20 mouse cellular contexts compared by ENCODE assay signal in genomic region chr4:40795761-40796160, GRCm38 (mm10). TPM values are rescaled to one million over a fixed set of nuclear protein-coding genes. Genes with fewer than 3 reads are reported as not detected.
DNase-seq lines count a peak whose midpoint lies in the region; TF ChIP-seq lines count a peak whose summit lies in the region.
"Had no signal": no experiment of that assay in that cellular context is flagged by ENCODE, and none has a peak within 500 bp of the region (broad histone marks: within the 10 kb centered on the region; RNA-seq: fewer than 3 reads in every experiment).

No protein-coding gene starts in this region.

- DNase-seq in 3134 (ENCODE audit: extremely low read depth, insufficient read length, low spot score) (peak; percentile 50), 416B (ENCODE audit: low read depth) (peak; percentile 24)
- DNase-seq in cerebellum, adult 9-10 months, result no peak
- DNase-seq in right cerebral cortex, postnatal 4 days, result no peak
- no peak for DNase-seq in spleen, postnatal 10 days (ENCODE audit: low spot score in 2 of 2)
- DNase-seq: adrenal gland, adult 2 months; adrenal gland, postnatal 10 days; adrenal gland, postnatal 25 days; cerebellum, adult 11 months; cerebellum, adult 18-20 months; cerebellum, adult 8-10 months; cerebellum, postnatal 10 days; cerebellum, postnatal 25 days; embryo, embryonic 11 days; forebrain, postnatal 0 days had no signal

- no peak for TF ChIP-seq POLR2A in embryonic fibroblast, embryonic 13.5 days (IDR thresholded peaks at IDR 0.05; ENCODE audit: low read depth, low read length)

- no peak for TF ChIP-seq CTCF in embryonic fibroblast, embryonic 13.5 days (IDR thresholded peaks at IDR 0.05; ENCODE audit: borderline replicate concordance, insufficient read depth, low read length)

- peak overlapping the region; percentile 85 for H3K27ac ChIP-seq in embryonic fibroblast, embryonic 13.5 days (ENCODE audit: insufficient read depth, low read length)
- H3K27ac ChIP-seq: embryonic facial prominence, embryonic 13.5 days; embryonic facial prominence, embryonic 15.5 days; forebrain, embryonic 13.5 days; forebrain, embryonic 15.5 days had no signal

- H3K4me3 ChIP-seq in embryonic fibroblast, embryonic 13.5 days (ENCODE audit: insufficient read depth, low read length), result no peak overlapping the region
- H3K4me3 ChIP-seq: embryonic facial prominence, embryonic 13.5 days; embryonic facial prominence, embryonic 15.5 days; forebrain, embryonic 13.5 days; forebrain, embryonic 15.5 days had no signal

- H3K4me1 ChIP-seq in embryonic fibroblast, embryonic 13.5 days (ENCODE audit: control insufficient read depth, insufficient read depth, low read length), result 0 out of 2 replicates have a peak, but pooled peaks cover 2% of the 10 kb centered on the region
- H3K4me1 ChIP-seq: embryonic facial prominence, embryonic 15.5 days; forebrain, embryonic 13.5 days; forebrain, embryonic 15.5 days had no signal

RNA-seq across cellular contexts. Expression of gene Smu1, which starts 38.0 kb away (rescaled TPM):
- 76.1 and 91.2 TPM in 2 replicates for polyA plus RNA-seq in embryonic fibroblast, embryonic 13.5 days (2011; ENCODE audit: insufficient read length, low read depth, missing spikeins)

RNA-seq across cellular contexts. Expression of gene B4galt1, which starts 58.0 kb away (rescaled TPM):
- 103 and 119 TPM in 2 replicates for polyA plus RNA-seq in embryonic fibroblast, embryonic 13.5 days (2011; ENCODE audit: insufficient read length, low read depth, missing spikeins)

Comparison
In these comparisons a context has a peak if more than half of its experiments do, and no peak if none do; other contexts are left out.
1. DNase-seq: peak in 3134 (single experiment) and 416B (single experiment); none in cerebellum, adult 9-10 months (single experiment), right cerebral cortex, postnatal 4 days (single experiment) and spleen, postnatal 10 days (0 of 2).